Mouse (Mus musculus) midbrain, embryonic 11.5 days (tissue): ENCODE results near the gene Filip1. TPM values are rescaled to one million over a fixed set of nuclear protein-coding genes. Genes with fewer than 3 reads are reported as not detected.

Experiments used
- ATAC-seq: fragments of 200-750 bp; cut with Nextera tagmentation; 2 replicates; pipeline ENCODE4 v1.8.0; 2017; ENCODE audit warnings: moderate TSS enrichment, moderate library complexity; ENCODE audit not compliant: low FRiP score
- DNase-seq: peaks from one replicate; pipeline ENCODE4 v3.0.0; 2015; ENCODE audit warnings: low spot score; ENCODE audit errors: missing footprints
- H3K27ac ChIP-seq: fragments of 300-500 bp; sonication (generic); 2 replicates; pipeline ENCODE4 v1.5.1; 2014; ENCODE audit warnings: low read depth, low read length
- H3K27me3 ChIP-seq: fragments of 300-500 bp; sonication (generic); 2 replicates; pipeline ENCODE4 v1.6.1; 2014; ENCODE audit warnings: mild to moderate bottlenecking, low read length, moderate library complexity, mixed read lengths; ENCODE audit not compliant: control insufficient read depth, insufficient read depth
- H3K36me3 ChIP-seq: fragments of 300-500 bp; sonication (generic); 2 replicates; pipeline ENCODE4 v1.6.1; 2014; ENCODE audit warnings: mild to moderate bottlenecking, low read length, moderate library complexity, mixed read lengths; ENCODE audit not compliant: control insufficient read depth, insufficient read depth
- H3K4me1 ChIP-seq: fragments of 300-500 bp; sonication (generic); 2 replicates; pipeline ENCODE4 v1.6.1; 2014; ENCODE audit warnings: low read length; ENCODE audit not compliant: control insufficient read depth, insufficient read depth
- H3K4me2 ChIP-seq: fragments of 300-500 bp; sonication (generic); 2 replicates; pipeline ENCODE4 v1.6.1; 2014; ENCODE audit warnings: mild to moderate bottlenecking, moderate library complexity
- H3K4me3 ChIP-seq: fragments of 300-500 bp; sonication (generic); 2 replicates; pipeline ENCODE4 v1.5.1; 2014; ENCODE audit warnings: low read depth, low read length
- H3K9ac ChIP-seq: fragments of 300-500 bp; sonication (generic); 2 replicates; pipeline ENCODE4 v1.6.1; 2014; ENCODE audit warnings: low read length
- H3K9me3 ChIP-seq: fragments of 300-500 bp; sonication (generic); 2 replicates; pipeline ENCODE4 v1.6.1; 2016; ENCODE audit warnings: low read length; ENCODE audit not compliant: control insufficient read depth
- WGBS: fragments of 180-500 bp; shearing (Covaris S2); extraction: QIAGEN DNeasy Blood & Tissue Kit; methylation state at CpG from one replicate; pipeline ENCODE4 v1.1.7; 2014; 5-methylcytosine and 5-hydroxymethylcytosine counted together
- polyA plus RNA-seq: library from polyadenylated mRNA; unstranded; fragments of >200 nt; fragmentation: Nextera tagmentation; extraction: Ambion mirVana; gene quantifications from 2 replicates; pipeline ENCODE4 v1.2.1, GENCODE M21; 2014

The Filip1 gene
- polyA plus RNA-seq, 1 experiment from 2014 or later, result 11.6 TPM

DNA sequence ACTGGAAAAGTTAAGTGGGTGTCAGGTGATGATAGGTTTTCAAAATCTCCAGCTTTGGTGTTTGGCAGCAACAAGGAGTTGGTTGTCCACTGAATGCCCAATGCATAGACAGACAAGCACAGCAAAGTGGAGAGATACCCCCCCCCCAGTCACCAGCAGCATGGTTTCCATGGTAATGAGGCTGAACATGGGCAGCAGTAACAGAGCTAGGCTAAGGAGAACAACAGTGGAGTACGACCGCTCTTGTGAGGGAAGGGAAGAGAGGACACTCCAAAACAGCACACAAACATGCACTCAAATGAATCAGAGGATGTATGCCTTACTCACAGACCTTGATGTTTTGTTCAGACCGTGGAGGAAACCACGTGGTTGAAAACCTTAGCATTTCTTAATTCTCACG, 37.5 kb downstream of the Filip1 start:
- no peak for DNase-seq
- no peak overlapping the region for H3K9ac ChIP-seq
- H3K36me3 ChIP-seq, result no peaks in the 10 kb centered on the region
- WGBS, result 81% methylated on average over 5 of the region's 5 CpGs
- H3K27ac ChIP-seq, result no peak overlapping the region
- no peak overlapping the region for H3K4me2 ChIP-seq
- no peak overlapping the region for H3K4me3 ChIP-seq
- H3K27me3 ChIP-seq, result no peaks in the 10 kb centered on the region
- no peaks in the 10 kb centered on the region for H3K9me3 ChIP-seq
- no peak for ATAC-seq
- H3K4me1 ChIP-seq, result peaks cover 3% of the 10 kb centered on the region; the same call in 1 of the 2 replicates

DNA sequence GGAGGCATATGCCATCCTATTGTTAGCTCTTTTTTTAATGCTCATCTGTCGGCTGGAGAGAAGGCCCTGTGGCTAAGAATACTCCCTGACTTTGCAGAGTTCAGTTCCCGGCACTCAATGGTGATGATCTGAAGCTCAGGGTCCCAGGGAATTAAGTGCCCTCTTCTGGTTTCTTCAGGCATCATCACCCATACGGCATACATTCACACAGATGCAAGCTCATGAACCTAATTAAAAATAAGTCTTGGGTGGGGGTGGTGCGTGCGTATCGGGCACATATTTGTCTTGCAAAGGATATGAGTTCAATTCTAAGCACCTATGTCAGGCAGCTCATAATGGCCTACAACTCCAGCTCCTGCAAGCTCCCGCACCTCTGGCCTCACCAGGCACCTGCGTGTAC, 39.1 kb downstream of the Filip1 start:
- no peaks in the 10 kb centered on the region for H3K9me3 ChIP-seq
- ATAC-seq, result no peak
- no peak overlapping the region for H3K4me2 ChIP-seq
- H3K9ac ChIP-seq, result no peak overlapping the region
- 91% methylated on average over 8 of the region's 8 CpGs for WGBS
- H3K4me3 ChIP-seq, result no peak overlapping the region
- no peak overlapping the region for H3K27ac ChIP-seq
- H3K27me3 ChIP-seq, result no peaks in the 10 kb centered on the region
- no peak for DNase-seq
- peaks cover 3% of the 10 kb centered on the region; the same call in 1 of the 2 replicates for H3K4me1 ChIP-seq
- no peaks in the 10 kb centered on the region for H3K36me3 ChIP-seq

DNA sequence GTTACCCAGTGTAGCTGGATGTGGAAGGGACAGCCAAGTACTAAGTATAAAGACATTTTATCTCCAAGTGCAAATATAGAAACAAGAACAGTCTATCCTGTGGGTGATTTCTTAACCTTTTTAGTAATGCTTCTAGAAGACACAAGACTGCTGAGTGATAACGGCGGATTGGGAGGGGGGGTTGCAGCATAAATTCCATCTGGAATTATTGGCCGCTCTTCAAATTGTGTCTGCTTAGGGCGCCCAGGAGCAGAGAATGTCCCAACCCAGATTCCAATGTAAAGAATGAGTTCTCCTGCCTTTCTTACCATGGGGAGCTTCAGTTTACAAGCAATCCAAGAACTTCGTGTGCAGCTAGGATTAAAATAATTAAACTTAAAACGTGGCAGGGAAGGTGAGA, 39.9 kb downstream of the Filip1 start:
- ATAC-seq (no peak), DNase-seq (no peak)
- Histone ChIP-seq H3K9ac (no peak overlapping the region), H3K4me2 (no peak overlapping the region), H3K4me3 (no peak overlapping the region), H3K36me3 (no peaks in the 10 kb centered on the region), H3K4me1 (peaks cover 2% of the 10 kb centered on the region; the same call in 1 of the 2 replicates), H3K9me3 (no peaks in the 10 kb centered on the region), H3K27me3 (no peaks in the 10 kb centered on the region), H3K27ac (no peak overlapping the region)
- 92% methylated on average over 6 of the region's 6 CpGs for WGBS

DNA sequence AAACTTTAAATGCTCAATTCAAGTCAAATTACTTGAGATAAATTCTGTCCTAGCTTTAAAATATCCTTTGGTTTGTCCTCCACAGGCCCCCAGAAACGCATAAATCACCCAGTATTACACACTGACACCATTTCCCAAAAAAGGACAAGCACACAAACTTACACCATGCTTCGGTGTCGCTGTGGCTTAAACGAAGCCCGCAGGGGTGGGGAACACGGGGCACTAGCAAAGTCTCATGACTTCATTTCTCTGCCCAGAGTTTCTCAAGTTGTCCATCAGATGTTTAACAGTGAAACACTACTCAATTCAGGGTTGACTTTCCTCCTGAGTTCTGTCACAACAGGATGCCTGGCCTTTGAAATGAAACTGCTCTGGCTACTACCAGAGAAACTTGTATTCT, 41.0 kb downstream of the Filip1 start:
- 88% methylated on average over 6 of the region's 6 CpGs for WGBS
- Histone ChIP-seq H3K4me3 (no peak overlapping the region), H3K27ac (no peak overlapping the region), H3K27me3 (no peaks in the 10 kb centered on the region), H3K9me3 (no peaks in the 10 kb centered on the region), H3K9ac (no peak overlapping the region), H3K4me2 (no peak overlapping the region), H3K4me1 (no peaks in the 10 kb centered on the region), H3K36me3 (no peaks in the 10 kb centered on the region)
- no peak for DNase-seq
- no peak for ATAC-seq

DNA sequence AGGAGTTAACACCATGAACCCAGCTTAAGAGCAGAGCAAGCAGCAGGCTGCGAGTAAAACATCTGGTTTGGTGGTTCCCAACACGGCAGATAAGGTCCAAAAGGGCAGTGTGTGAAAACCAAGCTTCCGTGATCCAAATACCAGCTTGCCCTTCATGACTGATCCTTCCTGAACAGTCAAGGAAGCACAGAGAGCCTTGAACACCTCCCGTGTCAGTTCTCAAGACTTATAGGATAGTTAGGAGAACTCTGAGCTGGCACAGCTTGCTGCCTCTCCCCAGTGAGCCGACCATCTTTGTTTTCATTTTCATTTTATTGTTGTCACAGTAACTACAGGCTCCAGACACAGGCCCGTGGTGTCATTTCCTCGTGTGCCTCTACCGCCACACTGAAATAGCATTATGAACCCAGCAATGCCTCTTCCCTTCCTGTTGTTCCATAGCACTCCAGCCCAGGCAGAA, 42.0 kb downstream of the Filip1 start:
- WGBS, result 78% methylated on average over 8 of the region's 8 CpGs
- Histone ChIP-seq H3K9me3 (no peaks in the 10 kb centered on the region), H3K4me3 (no peak overlapping the region), H3K36me3 (no peaks in the 10 kb centered on the region), H3K9ac (no peak overlapping the region), H3K4me2 (no peak overlapping the region), H3K27ac (no peak overlapping the region), H3K27me3 (no peaks in the 10 kb centered on the region), H3K4me1 (no peaks in the 10 kb centered on the region)
- DNase-seq (no peak), ATAC-seq (no peak)

DNA sequence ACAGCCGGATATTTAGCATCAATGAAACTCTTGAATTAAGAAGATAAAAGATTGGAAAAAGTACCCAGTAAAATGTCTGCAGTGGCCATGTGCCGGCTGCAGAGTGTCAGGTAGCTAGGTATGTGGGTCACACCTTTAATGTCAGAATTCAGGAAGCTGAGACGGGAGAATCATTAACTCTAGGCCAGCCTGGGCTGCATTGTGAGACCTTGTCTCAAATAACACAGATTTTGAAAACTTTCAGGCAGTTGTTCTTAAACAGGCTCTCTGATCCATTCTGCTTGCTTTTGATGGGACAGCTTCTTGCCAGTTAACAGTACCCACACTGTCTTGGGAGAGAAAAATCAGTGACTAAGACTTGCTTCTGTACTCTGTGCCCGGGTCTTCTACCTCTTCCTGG, 43.1 kb downstream of the Filip1 start:
- Histone ChIP-seq H3K27me3 (no peaks in the 10 kb centered on the region), H3K4me2 (no peak overlapping the region), H3K4me1 (no peaks in the 10 kb centered on the region), H3K4me3 (no peak overlapping the region), H3K27ac (no peak overlapping the region), H3K9ac (no peak overlapping the region), H3K36me3 (no peaks in the 10 kb centered on the region), H3K9me3 (no peaks in the 10 kb centered on the region)
- no peak for DNase-seq
- no peak for ATAC-seq
- 88% methylated on average over 4 of the region's 4 CpGs for WGBS

DNA sequence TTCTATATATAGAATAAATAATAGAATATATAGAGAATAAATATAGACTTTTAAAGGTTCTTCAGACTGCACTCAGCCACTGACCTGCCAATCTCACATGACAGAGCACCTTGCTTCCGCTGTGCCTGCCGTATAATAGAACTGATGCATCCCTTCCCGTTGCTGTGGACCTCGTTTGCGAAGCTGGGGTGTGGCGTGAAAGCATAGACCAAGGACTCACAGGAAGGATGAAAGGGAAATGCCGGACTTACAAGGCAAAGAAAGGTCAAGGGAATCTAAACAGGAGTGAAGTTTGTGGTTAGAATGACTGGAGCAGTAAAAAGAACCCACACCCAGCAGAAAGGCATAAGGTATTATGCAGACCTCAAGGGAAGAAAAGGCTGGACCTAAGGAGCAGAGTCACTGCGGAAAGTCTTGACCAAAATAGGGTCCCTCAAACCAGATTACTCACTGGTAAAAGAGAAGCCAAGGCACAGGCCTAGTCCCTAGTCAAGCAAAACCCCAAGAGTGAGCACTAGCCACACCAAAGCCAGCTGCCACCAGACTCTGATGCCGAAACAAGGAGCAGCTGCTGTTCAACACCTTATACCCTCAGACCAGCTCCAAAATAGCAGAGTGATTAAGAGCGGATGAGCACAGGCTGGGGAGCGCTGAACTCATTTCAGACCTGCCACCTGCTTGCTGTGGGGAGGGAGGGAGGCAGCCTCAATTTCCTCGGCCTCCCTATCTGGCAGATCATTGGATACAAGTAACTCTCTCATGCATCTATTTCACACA, 45.8 kb downstream of the Filip1 start:
- WGBS, result 86% methylated on average over 12 of the region's 12 CpGs
- Histone ChIP-seq H3K36me3 (no peaks in the 10 kb centered on the region), H3K27ac (no peak overlapping the region), H3K4me2 (no peak overlapping the region), H3K9ac (no peak overlapping the region), H3K9me3 (no peaks in the 10 kb centered on the region), H3K27me3 (no peaks in the 10 kb centered on the region), H3K4me1 (no peaks in the 10 kb centered on the region), H3K4me3 (no peak overlapping the region)
- DNase-seq, result no peak
- no peak for ATAC-seq

DNA sequence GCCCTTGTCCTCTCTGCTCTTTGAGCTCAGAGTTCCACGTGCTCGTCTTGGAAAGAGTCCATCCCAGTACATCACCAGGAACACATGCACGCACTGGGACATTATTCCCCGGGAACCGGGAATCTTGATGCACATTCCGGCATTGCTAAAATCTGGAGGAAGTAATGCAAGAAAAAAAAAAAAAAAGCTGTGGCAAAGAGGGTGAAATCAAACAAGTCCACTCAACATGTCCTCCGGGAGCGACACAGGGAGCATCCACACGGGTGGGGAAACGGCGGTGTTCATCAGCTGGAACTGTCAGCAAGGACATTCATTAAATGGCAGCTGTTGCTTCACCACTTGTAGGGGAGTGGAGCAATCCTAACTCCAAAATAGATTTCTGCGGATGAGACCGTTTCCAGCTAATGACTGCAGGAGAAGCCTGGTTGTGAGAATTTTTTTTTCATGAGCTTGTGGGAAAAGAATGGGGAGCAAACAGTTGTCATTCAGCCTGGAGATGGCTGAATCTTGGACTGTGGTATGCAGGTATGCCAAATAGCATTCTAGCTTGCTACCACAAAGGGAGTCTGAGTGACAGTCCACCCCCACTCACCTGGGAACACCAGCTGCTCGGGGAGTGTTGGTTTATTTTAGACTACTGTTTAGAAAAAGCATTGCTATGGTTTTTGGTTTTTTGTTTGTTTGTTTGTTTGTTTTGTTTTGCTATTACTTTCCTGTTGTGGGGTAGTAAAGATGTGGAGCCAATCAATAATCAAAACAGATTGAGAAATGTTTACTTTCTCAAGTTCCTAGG, 46.9 kb downstream of the Filip1 start:
- 89% methylated on average over 14 of the region's 14 CpGs for WGBS
- H3K36me3 ChIP-seq, result no peaks in the 10 kb centered on the region
- DNase-seq (no peak), ATAC-seq (no peak)
- H3K9ac ChIP-seq, result no peak overlapping the region
- H3K27me3 ChIP-seq, result no peaks in the 10 kb centered on the region
- H3K27ac ChIP-seq, result no peak overlapping the region
- H3K4me2 ChIP-seq, result no peak overlapping the region
- no peak overlapping the region for H3K4me3 ChIP-seq
- H3K9me3 ChIP-seq, result no peaks in the 10 kb centered on the region
- H3K4me1 ChIP-seq, result no peaks in the 10 kb centered on the region

DNA sequence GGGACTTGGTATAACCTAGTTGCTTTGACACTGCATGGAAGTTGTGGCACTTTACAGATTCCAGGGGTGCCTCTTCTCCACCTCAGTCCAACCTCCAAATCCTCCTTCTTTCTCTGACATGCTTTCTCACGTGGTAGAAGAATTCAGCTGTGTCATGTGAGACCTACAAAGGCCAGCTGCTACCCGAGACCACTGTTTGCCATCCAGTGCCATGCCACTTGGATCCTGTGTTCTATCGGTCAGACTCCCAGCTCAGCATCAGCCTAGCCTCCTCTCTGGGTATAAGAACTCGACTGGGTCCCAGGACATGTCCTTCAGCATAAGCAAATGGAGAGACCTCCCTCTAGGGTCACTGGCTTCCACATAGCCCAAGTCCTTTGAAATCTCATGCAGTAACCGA, 47.6 kb downstream of the Filip1 start:
- no peak for DNase-seq
- Histone ChIP-seq H3K4me2 (no peak overlapping the region), H3K9ac (no peak overlapping the region), H3K36me3 (no peaks in the 10 kb centered on the region), H3K27me3 (no peaks in the 10 kb centered on the region), H3K4me1 (no peaks in the 10 kb centered on the region), H3K27ac (no peak overlapping the region), H3K9me3 (no peaks in the 10 kb centered on the region), H3K4me3 (no peak overlapping the region)
- 77% methylated on average over 5 of the region's 5 CpGs for WGBS
- ATAC-seq, result no peak
